13 mouse cellular contexts compared by ENCODE assay signal in the genomic region with DNA sequence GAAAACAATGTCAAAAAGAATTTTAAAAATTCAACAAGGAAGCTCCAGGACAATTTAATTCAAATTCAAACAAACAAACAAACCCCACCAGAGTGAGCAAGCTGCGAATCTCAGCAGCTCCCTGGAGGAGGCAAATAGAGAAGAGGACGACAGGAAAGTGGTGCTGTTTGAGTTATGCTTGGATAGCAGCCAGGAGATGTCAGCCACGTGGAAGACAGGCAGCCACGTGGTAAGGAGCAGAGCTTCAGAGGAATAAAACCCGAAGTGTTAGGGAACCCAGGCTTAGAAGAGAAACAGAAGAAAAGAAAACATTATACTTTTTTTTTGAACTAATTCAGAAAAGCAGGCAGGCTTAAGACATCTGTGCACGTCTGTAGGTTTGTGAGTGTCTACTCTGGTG.
DNase-seq lines count a peak whose midpoint lies in the region; ATAC-seq lines count a peak whose summit lies in the region.
"Had no signal": no experiment of that assay in that cellular context is flagged by ENCODE, and none has a peak within 500 bp of the region (broad histone marks: within the 10 kb centered on the region; RNA-seq: fewer than 3 reads in every experiment).

No protein-coding gene starts in this region.

- H3K4me2 ChIP-seq in heart, embryonic 16.5 days (ENCODE audit: low read depth, low read length), result no peak overlapping the region
- H3K4me2 ChIP-seq in midbrain, embryonic 13.5 days (replicated peaks), result no peak overlapping the region
- H3K4me2 ChIP-seq in forebrain, embryonic 14.5 days (ENCODE audit: low read length), result no peak overlapping the region
- H3K4me2 ChIP-seq: liver, embryonic 15.5 days had no signal

- H3K9me3 ChIP-seq in heart, embryonic 16.5 days (replicated peaks; ENCODE audit: control insufficient read depth, low read length), result no peaks in the 10 kb centered on the region
- no peaks in the 10 kb centered on the region for H3K9me3 ChIP-seq in midbrain, embryonic 10.5 days (replicated peaks)
- no peaks in the 10 kb centered on the region for H3K9me3 ChIP-seq in midbrain, embryonic 13.5 days
- H3K9me3 ChIP-seq in forebrain, embryonic 14.5 days (replicated peaks; ENCODE audit: control insufficient read depth, low read length), result no peaks in the 10 kb centered on the region
- H3K9me3 ChIP-seq: liver, embryonic 15.5 days had no signal

- DNase-seq in adrenal gland, adult (ENCODE audit: inconsistent age in 2 of 2, low spot score in 1 of 2), result peak; percentile 50 to 74
- DNase-seq in adrenal gland, adult 8-10 months, result no peak
- DNase-seq in heart, postnatal 25 days (ENCODE audit: low spot score), result no peak
- no peak for DNase-seq in midbrain, embryonic 10.5 days (ENCODE audit: low spot score)
- DNase-seq in forebrain, embryonic 14.5 days (ENCODE audit: low spot score), result peak; percentile 79
- DNase-seq in left cerebral cortex, adult 11 months (ENCODE audit: low spot score), result no peak
- DNase-seq: right cerebral cortex, postnatal 25 days; thymus, postnatal 25 days had no signal

- intact Hi-C loops in heart, postnatal 25 days (cut with DNase I), result no loop called here

- peaks cover 42% of the 10 kb centered on the region for H3K4me1 ChIP-seq in heart, embryonic 16.5 days (ENCODE audit: control insufficient read depth, insufficient read depth, low read length)
- peaks cover 80% of the 10 kb centered on the region for H3K4me1 ChIP-seq in midbrain, embryonic 10.5 days
- peaks cover 40% of the 10 kb centered on the region for H3K4me1 ChIP-seq in midbrain, embryonic 13.5 days (replicated peaks)
- peaks cover 35% of the 10 kb centered on the region for H3K4me1 ChIP-seq in forebrain, embryonic 14.5 days (ENCODE audit: control insufficient read depth, insufficient read depth, low read length)

- WGBS in heart, embryonic 16.5 days, result 19% methylated on average over 6 of the region's 6 CpGs
- WGBS in midbrain, embryonic 10.5 days, result 45% methylated on average over 6 of the region's 6 CpGs
- 24% methylated on average over 6 of the region's 6 CpGs for WGBS in midbrain, embryonic 13.5 days
- 14% methylated on average over 6 of the region's 6 CpGs for WGBS in forebrain, embryonic 14.5 days

- H3K27me3 ChIP-seq in heart, embryonic 16.5 days (ENCODE audit: control insufficient read depth, insufficient read depth, low read length), result no peaks in the 10 kb centered on the region
- H3K27me3 ChIP-seq in midbrain, embryonic 10.5 days (ENCODE audit: low read depth, poor library complexity, severe bottlenecking), result peaks cover 28% of the 10 kb centered on the region
- H3K27me3 ChIP-seq in midbrain, embryonic 13.5 days, result peaks cover 6% of the 10 kb centered on the region; the same call in 1 of the 2 replicates
- H3K27me3 ChIP-seq in forebrain, embryonic 14.5 days (replicated peaks; ENCODE audit: control insufficient read depth, insufficient read depth, low read length), result no peaks in the 10 kb centered on the region

- no peak for ATAC-seq in heart, embryonic 16.5 days (replicated peaks; ENCODE audit: extremely low read depth, insufficient read depth, low FRiP score)
- ATAC-seq in midbrain, embryonic 13.5 days, result no peak
- 0 out of 2 replicates have a peak, but pooled peaks have one; percentile 24 for ATAC-seq in forebrain, embryonic 14.5 days
- ATAC-seq: activated CD4-positive, CD25-positive, alpha-beta regulatory T cell, adult 4 months; intestine, embryonic 16.5 days had no signal

- H3K27ac ChIP-seq in heart, embryonic 16.5 days (ENCODE audit: low read length), result peak overlapping the region; percentile 43; the same call in 1 of the 2 replicates
- H3K27ac ChIP-seq in midbrain, embryonic 10.5 days (replicated peaks), result peak overlapping the region; percentile 95
- no peak overlapping the region for H3K27ac ChIP-seq in midbrain, embryonic 13.5 days
- H3K27ac ChIP-seq in forebrain, embryonic 14.5 days (ENCODE audit: low read depth, low read length), result no peak overlapping the region
- H3K27ac ChIP-seq: liver, embryonic 15.5 days had no signal

- H3K36me3 ChIP-seq in heart, embryonic 16.5 days (ENCODE audit: control insufficient read depth, insufficient read depth), result no peaks in the 10 kb centered on the region
- H3K36me3 ChIP-seq in midbrain, embryonic 10.5 days, result no peaks in the 10 kb centered on the region
- H3K36me3 ChIP-seq in midbrain, embryonic 13.5 days, result no peaks in the 10 kb centered on the region
- H3K36me3 ChIP-seq in forebrain, embryonic 14.5 days (ENCODE audit: control insufficient read depth, insufficient read depth, low read length), result no peaks in the 10 kb centered on the region
- H3K36me3 ChIP-seq: liver, embryonic 15.5 days had no signal

- no peak overlapping the region for H3K4me3 ChIP-seq in heart, embryonic 16.5 days (ENCODE audit: low read length)
- no peak overlapping the region for H3K4me3 ChIP-seq in midbrain, embryonic 10.5 days
- no peak overlapping the region for H3K4me3 ChIP-seq in midbrain, embryonic 13.5 days (replicated peaks)
- no peak overlapping the region for H3K4me3 ChIP-seq in forebrain, embryonic 14.5 days (ENCODE audit: low read depth, low read length)
- H3K4me3 ChIP-seq: liver, embryonic 15.5 days had no signal

- no peak overlapping the region for H3K9ac ChIP-seq in heart, embryonic 16.5 days (ENCODE audit: low read length)
- no peak overlapping the region for H3K9ac ChIP-seq in midbrain, embryonic 13.5 days (replicated peaks)
- H3K9ac ChIP-seq in forebrain, embryonic 14.5 days (ENCODE audit: low read length), result no peak overlapping the region
- H3K9ac ChIP-seq: liver, embryonic 15.5 days had no signal

Comparison
In these comparisons a context has a peak if more than half of its experiments do, and no peak if none do; other contexts are left out.
1. DNase-seq: peak in adrenal gland, adult (2 of 2) and forebrain, embryonic 14.5 days (single experiment); none in adrenal gland, adult 8-10 months (single experiment), heart, postnatal 25 days (single experiment), midbrain, embryonic 10.5 days (single experiment) and left cerebral cortex, adult 11 months (single experiment).
2. H3K27ac ChIP-seq: peak in heart, embryonic 16.5 days (single experiment) and midbrain, embryonic 10.5 days (single experiment); none in midbrain, embryonic 13.5 days (single experiment) and forebrain, embryonic 14.5 days (single experiment).